Mouse (Mus musculus) thymus, adult 18-20 months (tissue): Measurements from ENCODE around the gene Rpp25l.
"Not testable (repeated sequence)": the region's sequence is repeated elsewhere in the genome, so short reads cannot be mapped to it uniquely, and the experiment has no call there.

Experiments
- DNase-seq, 2 experiments: peaks; one replicate each; pipeline ENCODE4 v3.0.0; 2022; ENCODE audit warnings: mixed read lengths in 2 of 2

The Rpp25l gene

GRCm38 (mm10) chr4:41737602-41738255, 24.4 kb upstream of the Rpp25l start:
- peak; percentile 50 to 61 for DNase-seq

DNA sequence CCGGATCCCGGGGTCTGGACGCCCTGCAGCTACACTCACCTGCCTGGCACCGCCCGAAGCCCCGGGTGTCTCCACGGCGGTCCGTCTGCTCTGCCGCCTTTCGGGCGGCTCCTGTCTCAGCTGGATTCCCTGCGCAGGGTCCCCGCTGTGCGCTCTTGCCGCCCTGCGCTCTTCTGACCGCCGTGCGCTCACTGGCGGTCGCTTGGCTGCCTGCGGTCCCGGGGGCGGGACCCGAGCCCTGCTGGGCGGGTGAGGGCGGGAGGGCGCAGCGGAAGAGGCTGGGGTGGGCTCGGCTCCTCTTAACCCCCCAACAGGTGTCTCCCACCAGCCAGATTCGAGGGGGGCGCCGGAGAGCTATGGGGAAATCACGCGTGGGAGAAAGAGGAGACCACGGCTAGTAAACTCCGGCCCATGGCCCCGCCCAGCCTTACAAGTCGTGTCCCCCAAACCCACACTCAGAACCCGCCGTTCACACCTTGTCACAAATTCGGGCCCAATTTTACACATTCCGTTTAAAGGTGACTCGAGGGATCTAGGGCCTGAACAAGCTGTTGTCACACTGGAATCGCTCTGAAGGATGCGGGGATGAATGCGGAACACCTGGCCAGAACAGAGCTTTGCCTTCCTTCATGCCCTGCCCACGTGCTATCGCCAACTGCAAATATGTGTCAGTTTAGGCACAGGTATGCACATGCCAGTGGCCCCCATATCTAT, 17.9 kb upstream of the Rpp25l start, which contains the start of gene Arid3c:
Arid3c (minus strand) TSS at position 91 of the 714 bp plus-strand sequence.
- DNase-seq: peak; percentile 43 to 54

GRCm38 (mm10) chr4:41726826-41727621, 13.7 kb upstream of the Rpp25l start:
- DNase-seq: no peak

- peak; percentile 76 to 80 for DNase-seq
Measured at GRCm38 (mm10) chr4:41722918-41723351, 9.6 kb upstream of the Rpp25l start, which contains the start of gene Dctn3. Gene Dctn3, minus strand, starts transcription at chr4:41723170.

DNA sequence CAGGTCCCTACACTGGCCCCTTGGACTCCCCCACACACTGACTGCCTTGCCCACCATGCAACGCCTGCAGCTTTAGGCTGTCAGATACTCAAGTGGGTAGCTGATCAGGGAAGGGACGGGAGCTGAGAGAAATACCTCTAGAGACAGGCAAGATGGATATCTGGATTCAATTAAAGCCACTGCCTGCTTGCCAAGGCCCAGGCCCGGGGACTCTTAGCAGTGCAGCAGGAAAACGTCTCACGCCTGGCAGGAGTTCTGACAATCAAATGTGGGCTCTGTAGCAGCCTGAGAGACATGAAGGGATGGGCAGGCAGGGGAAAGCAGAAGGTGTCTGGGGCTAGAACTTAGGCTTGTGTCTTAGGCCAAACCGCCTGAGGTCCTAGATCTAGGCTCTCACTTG, 3.5 kb upstream of the Rpp25l start:
- DNase-seq: no peak

- no peak for DNase-seq
Measured at GRCm38 (mm10) chr4:41715596-41715995, 2.3 kb upstream of the Rpp25l start.

DNA sequence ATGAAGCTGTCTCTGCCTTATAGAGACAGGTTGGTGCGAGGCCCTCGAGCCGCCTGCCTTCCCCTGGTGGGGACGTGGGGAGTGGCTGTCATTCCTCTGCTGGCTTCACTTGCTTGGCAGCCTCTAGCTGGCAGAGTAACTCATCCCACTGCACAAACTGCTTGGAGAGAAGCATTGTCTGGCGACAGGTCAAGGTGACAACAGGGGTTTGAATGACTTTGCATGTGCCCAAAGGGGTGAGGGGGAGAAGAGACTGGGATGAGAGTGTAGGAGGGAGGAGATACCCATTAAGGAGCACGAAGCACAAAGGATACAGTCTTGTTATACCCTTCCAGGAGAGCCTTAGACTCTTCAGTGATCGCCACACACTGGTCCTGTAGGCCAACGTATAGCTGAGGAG, 1.7 kb upstream of the Rpp25l start:
- DNase-seq: no peak

DNA sequence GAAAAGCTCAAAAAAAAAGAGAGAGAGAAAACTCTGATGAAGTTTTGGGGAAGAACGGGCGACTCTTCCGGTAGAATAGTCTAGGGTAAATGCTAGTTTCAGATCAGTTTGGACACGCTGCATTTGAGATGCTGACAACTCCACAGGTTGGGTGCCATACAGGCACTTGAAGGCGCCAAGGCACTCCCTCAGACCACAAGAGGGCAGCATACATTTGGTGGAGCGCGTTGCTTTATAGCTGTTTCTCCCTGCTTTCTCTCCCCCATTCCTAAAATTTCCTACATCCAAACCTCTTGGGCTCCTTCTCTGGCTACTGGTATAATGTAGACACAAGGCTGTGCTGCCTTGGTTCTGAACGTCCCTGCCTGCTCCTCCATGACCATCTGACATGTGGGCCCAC, 942 bp upstream of the Rpp25l start:
- no peak for DNase-seq

DNA sequence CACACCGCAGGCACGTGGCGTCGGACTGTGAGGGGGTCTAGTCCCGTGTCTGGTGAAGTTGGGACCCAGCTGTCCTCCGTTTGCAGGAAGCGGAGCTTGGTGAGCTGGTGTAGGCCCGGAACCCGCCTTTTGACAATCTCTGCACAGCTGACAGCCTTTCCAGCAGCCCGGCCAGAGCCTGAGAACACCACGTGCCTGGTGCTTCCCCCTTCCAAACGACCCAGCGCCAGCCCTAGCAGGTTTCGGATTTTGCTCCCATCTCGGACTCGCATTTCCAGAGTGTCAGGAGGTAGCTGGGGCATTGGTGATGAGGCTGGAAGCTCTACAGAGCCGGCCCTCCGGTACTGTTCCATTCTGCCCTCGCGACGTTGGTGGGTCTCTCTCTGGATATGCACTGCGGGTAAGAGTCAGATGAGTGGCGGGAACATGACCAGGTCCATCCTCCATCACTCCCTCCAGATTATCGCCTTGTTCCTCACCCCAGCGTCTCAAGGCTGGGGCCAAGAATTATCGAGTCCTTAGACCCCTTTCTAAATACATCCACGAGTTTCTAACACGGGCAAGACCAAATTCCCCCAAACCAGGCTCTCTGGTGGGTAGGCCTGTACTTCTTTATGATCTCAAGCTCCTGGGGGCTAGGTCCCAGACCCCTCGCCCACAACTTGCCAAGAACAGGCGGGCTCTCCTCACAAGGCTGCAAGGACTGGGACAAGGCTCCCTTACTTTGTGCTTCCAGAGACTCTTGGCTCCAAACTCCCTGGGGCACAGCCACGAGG, 725 bp downstream of the Rpp25l start:
- DNase-seq: no peak

GRCm38 (mm10) chr4:41711705-41712375, 1.5 kb downstream of the Rpp25l start:
- no peak for DNase-seq

DNA sequence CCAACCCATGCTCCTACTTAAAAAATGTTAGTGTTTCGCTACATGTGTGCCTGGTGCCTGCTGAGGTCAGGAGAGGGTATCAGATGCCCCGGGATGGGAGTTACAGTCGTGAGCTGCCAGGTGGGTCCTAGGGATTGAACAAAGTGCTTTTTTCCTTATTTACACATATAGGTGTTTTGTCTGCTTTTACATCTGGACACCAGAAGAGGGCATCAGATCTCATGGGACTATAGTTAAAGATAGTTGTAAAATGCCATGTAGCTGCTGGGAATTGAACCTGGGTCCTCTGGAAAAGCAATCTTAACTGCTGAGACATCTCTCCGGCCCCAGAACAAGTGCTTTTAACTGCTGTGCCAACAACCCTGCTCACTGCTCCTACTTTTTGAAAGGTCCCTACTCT, 3.1 kb downstream of the Rpp25l start:
- no peak for DNase-seq

DNA sequence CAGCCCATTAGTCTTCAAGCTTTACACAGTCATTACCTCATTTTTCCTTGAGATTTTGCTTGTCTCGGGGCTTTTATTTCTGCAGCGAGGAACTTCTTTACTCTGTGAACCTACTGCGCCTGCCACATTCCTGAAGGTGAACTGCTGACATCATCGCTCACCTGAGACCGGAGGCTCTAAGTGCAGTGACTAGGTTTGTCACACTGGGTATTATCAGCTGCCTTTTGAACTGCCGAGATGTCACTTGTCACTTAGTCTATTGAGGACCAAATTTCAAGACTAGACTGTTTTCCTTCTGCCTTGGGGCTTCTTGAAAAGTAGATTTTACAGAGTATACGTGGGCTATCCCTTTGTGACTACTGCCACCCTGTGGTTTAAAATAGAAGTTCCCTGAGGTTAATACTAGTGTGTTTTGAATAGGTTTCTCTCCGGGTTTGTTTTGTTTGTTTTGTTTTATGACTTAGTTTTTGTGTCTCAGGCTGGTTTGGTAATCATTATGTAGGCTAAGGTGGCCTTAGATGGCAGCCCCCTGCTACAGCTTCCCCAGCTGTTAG, 5.1 kb downstream of the Rpp25l start:
- DNase-seq: no peak

- DNase-seq: peak; percentile 46 to 62
Measured at GRCm38 (mm10) chr4:41707011-41707535, 6.3 kb downstream of the Rpp25l start.

DNA sequence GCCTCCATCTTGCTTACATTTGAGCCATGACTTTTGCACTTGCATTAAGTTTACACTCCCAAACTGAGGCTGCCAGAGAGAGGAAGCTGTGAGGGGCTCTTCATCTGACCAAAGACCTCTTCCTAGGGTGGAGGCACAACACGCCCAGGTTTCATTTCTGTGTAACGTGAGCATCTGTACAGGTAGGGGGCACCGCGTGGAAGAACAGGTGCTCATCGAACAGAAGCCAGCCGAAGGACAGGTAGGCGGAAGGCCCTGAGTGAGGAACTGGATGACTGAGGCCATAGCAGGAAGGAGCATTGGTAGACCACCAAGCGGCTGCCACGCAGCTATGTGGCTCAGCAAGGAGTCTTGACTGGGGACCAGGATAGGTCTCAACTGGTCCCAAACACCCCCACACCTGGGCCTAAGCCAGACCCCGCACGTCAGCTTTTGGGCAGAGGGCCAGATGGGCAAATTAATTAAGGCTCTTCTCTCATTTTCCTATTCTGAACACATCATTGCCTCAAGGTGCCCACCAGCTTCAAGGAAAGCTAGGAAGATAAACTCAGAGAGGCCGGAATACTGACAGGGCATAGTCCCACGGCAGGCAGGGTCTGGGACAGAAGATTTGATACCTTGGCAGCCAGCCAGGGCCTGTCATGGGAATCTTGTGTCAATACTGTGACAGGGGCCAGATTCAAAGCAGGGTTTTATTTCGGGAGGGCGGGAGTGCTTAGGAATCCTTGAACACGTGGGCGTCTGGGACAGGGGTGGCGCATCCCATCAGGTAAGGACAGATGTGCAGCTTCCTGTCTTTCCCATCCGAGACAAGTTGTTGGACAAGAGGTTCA, 7.2 kb downstream of the Rpp25l start:
- DNase-seq: no peak

GRCm38 (mm10) chr4:41704651-41705050, 8.7 kb downstream of the Rpp25l start:
- no peak for DNase-seq

DNA sequence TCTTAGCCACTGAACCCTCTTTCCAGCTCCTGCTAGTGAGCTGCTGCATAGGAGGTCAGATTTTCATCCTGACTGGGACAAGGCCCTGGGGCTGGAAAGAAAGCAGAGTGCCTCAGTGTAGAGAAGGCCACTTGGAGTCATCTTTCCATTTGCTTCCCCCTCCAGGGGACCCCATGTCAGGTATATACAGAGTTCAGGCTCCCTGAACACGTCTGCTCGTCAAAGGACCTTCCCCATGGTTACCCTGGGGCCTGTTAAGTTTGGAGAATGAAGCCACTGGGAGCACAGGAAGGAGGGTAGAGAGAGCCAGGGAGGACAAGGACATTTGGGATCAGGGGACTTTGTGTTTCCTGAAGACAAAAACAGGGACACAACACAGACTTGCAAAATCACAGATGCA, 11.1 kb downstream of the Rpp25l start:
- DNase-seq: not testable (repeated sequence)

- DNase-seq: not testable (repeated sequence)
Measured at GRCm38 (mm10) chr4:41700224-41700623, 13.1 kb downstream of the Rpp25l start.

DNA sequence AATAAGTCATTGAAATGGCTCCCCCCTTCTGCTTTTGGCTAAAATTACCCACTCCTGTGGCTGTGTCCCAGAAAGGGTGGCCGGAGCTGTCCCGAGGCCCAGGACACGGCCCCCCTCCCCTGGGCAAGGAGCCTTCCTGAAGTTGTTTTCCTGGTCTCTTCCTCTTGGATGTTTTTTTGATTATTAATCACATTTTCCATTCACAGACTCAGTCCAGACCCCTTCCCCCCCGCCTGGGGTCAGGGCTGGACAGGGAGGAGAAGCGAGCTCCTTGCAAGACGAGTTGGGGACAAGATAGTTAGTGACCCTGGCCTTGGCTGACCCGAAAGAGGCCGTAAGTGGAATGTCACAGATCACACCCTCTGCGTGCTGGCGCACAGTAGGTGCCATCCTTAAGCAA, 13.6 kb downstream of the Rpp25l start, which contains the start of gene Il11ra1:
Il11ra1 (plus strand) TSS at position 207 of the 400 bp plus-strand sequence.
- not testable (repeated sequence) for DNase-seq

GRCm38 (mm10) chr4:41698421-41699016, 14.8 kb downstream of the Rpp25l start:
- DNase-seq: not testable (repeated sequence)
